Mouse (Mus musculus): Measurements from ENCODE around the gene Ckm. TPM values are rescaled to one million over a fixed set of nuclear protein-coding genes. Genes with fewer than 3 reads are reported as not detected.

Ckm gene
- total and polyA plus RNA-seq, 2 experiments = 0.18 to 11.0 TPM

GRCm38 (mm10) chr7:19436276-19436675 is 31.7 kb downstream of the Ckm start:
- peaks cover 29% of the 10 kb centered on the region; the same call in 1 of the 2 replicates for H3K36me3 ChIP-seq (ENCODE audit: control insufficient read depth, insufficient read depth, low read length)
- H3K27me3 ChIP-seq (ENCODE audit: control insufficient read depth, insufficient read depth, low read length) = no peaks in the 10 kb centered on the region
- TF ChIP-seq CTCF (IDR thresholded peaks at IDR 0.05; ENCODE audit: low read depth, low read length) (no peak), POLR2A (IDR thresholded peaks at IDR 0.05; ENCODE audit: extremely low read depth, insufficient read depth, low read length) (no peak)
- H3K4me3 ChIP-seq (ENCODE audit: insufficient read depth, low read depth, low read length) = no peak overlapping the region
- 94% methylated on average over 2 of the region's 2 CpGs for WGBS
- H3K4me1 ChIP-seq (ENCODE audit: control insufficient read depth, insufficient read depth, low read length) = no peaks in the 10 kb centered on the region
- H3K27ac ChIP-seq (replicated peaks; ENCODE audit: insufficient read depth, low read depth, low read length) = no peak overlapping the region
- H3K79me2 ChIP-seq (ENCODE audit: control insufficient read depth, insufficient read depth, low read length) = no peaks in the 10 kb centered on the region
- no peak for DNase-seq (ENCODE audit: extremely low read depth, low read depth, low spot score)
- no peak overlapping the region for H3K9ac ChIP-seq (ENCODE audit: low read depth, low read length)

GRCm38 (mm10) chr7:19437048-19437447 is 32.5 kb downstream of the Ckm start:
- Histone ChIP-seq H3K27ac (replicated peaks; ENCODE audit: insufficient read depth, low read depth, low read length) (no peak overlapping the region), H3K4me1 (ENCODE audit: control insufficient read depth, insufficient read depth, low read length) (no peaks in the 10 kb centered on the region), H3K4me3 (ENCODE audit: insufficient read depth, low read depth, low read length) (no peak overlapping the region), H3K36me3 (ENCODE audit: control insufficient read depth, insufficient read depth, low read length) (peaks cover 27% of the 10 kb centered on the region; the same call in 1 of the 2 replicates), H3K27me3 (ENCODE audit: control insufficient read depth, insufficient read depth, low read length) (no peaks in the 10 kb centered on the region), H3K9ac (ENCODE audit: low read depth, low read length) (no peak overlapping the region), H3K79me2 (ENCODE audit: control insufficient read depth, insufficient read depth, low read length) (no peaks in the 10 kb centered on the region)
- DNase-seq (ENCODE audit: extremely low read depth, low read depth, low spot score) = no peak
- 94% methylated on average over 9 of the region's 9 CpGs for WGBS
- TF ChIP-seq POLR2A (IDR thresholded peaks at IDR 0.05; ENCODE audit: extremely low read depth, insufficient read depth, low read length) = no peak
- TF ChIP-seq CTCF (IDR thresholded peaks at IDR 0.05; ENCODE audit: low read depth, low read length) = no peak

- no peak overlapping the region for H3K4me3 ChIP-seq (ENCODE audit: insufficient read depth, low read depth, low read length)
- H3K27me3 ChIP-seq (ENCODE audit: control insufficient read depth, insufficient read depth, low read length) = no peaks in the 10 kb centered on the region
- no peak for TF ChIP-seq POLR2A (IDR thresholded peaks at IDR 0.05; ENCODE audit: extremely low read depth, insufficient read depth, low read length)
- 77% methylated on average over 9 of the region's 9 CpGs for WGBS
- H3K4me1 ChIP-seq (ENCODE audit: control insufficient read depth, insufficient read depth, low read length) = no peaks in the 10 kb centered on the region
- H3K27ac ChIP-seq (replicated peaks; ENCODE audit: insufficient read depth, low read depth, low read length) = peak overlapping the region; percentile 37
- peaks cover 6% of the 10 kb centered on the region; the same call in 1 of the 2 replicates for H3K36me3 ChIP-seq (ENCODE audit: control insufficient read depth, insufficient read depth, low read length)
- DNase-seq (ENCODE audit: extremely low read depth, low read depth, low spot score) = no peak
- H3K9ac ChIP-seq (ENCODE audit: low read depth, low read length) = no peak overlapping the region
- no peaks in the 10 kb centered on the region for H3K79me2 ChIP-seq (ENCODE audit: control insufficient read depth, insufficient read depth, low read length)
These were observed 37.0 kb downstream of the Ckm start for GRCm38 (mm10) chr7:19441448-19442091.

GRCm38 (mm10) chr7:19443344-19443743 is 38.8 kb downstream of the Ckm start:
- Histone ChIP-seq H3K9ac (ENCODE audit: low read depth, low read length) (no peak overlapping the region), H3K4me3 (ENCODE audit: insufficient read depth, low read depth, low read length) (no peak overlapping the region), H3K36me3 (ENCODE audit: control insufficient read depth, insufficient read depth, low read length) (peaks cover 4% of the 10 kb centered on the region; the same call in 1 of the 2 replicates), H3K4me1 (ENCODE audit: control insufficient read depth, insufficient read depth, low read length) (no peaks in the 10 kb centered on the region), H3K27me3 (ENCODE audit: control insufficient read depth, insufficient read depth, low read length) (no peaks in the 10 kb centered on the region), H3K79me2 (ENCODE audit: control insufficient read depth, insufficient read depth, low read length) (no peaks in the 10 kb centered on the region), H3K27ac (replicated peaks; ENCODE audit: insufficient read depth, low read depth, low read length) (no peak overlapping the region)
- DNase-seq (ENCODE audit: extremely low read depth, low read depth, low spot score) = peak; percentile 37
- WGBS = 37% methylated on average over 3 of the region's 3 CpGs
- TF ChIP-seq CTCF (IDR thresholded peaks at IDR 0.05; ENCODE audit: low read depth, low read length) (peak; percentile 70), POLR2A (IDR thresholded peaks at IDR 0.05; ENCODE audit: extremely low read depth, insufficient read depth, low read length) (no peak)

DNA sequence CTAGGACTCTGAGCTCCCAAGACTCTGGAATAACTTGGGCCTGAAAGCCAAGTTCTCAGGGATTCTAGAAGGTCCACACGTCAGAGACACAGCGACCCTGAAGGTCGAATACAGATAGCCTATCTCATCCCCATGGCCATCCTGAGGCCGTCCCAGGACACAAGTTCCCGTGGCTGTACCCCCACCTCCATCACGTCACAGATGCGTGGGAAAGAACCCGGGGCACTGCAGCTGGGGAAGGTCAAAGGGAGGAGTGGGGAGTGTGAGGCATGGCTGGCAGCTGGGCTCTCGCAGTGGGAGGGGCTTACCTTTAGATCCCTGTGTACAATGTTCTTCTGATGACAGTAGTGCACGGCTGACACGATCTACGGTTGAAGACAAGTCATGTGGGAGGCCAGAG is 40.2 kb downstream of the Ckm start:
- peaks cover 4% of the 10 kb centered on the region; the same call in 1 of the 2 replicates for H3K36me3 ChIP-seq (ENCODE audit: control insufficient read depth, insufficient read depth, low read length)
- TF ChIP-seq POLR2A (IDR thresholded peaks at IDR 0.05; ENCODE audit: extremely low read depth, insufficient read depth, low read length) (no peak), CTCF (IDR thresholded peaks at IDR 0.05; ENCODE audit: low read depth, low read length) (no peak)
- 77% methylated on average over 12 of the region's 12 CpGs for WGBS

DNA sequence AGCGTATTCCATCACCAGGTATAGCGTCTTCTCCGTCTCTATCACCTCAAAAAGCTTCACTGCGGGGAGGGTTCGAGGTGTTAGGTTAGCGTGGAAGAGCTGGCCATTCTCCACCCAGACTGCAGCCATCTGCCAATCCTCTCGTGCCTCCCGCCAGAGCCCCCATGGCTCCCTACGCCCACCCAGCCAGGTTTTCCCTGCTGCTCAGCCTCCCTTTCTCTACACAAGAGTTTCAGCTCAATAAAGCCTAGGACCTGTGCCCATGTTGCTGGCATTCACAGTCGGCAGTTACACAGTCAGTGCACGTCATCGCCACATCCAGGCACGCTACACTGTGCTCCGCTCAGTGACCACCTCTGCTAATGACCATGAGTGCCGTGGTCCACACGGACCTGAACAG is 43.1 kb downstream of the Ckm start:
- no peak overlapping the region for H3K27ac ChIP-seq (replicated peaks; ENCODE audit: insufficient read depth, low read depth, low read length)
- H3K36me3 ChIP-seq (ENCODE audit: control insufficient read depth, insufficient read depth, low read length) = peaks cover 3% of the 10 kb centered on the region; the same call in 1 of the 2 replicates
- no peaks in the 10 kb centered on the region for H3K79me2 ChIP-seq (ENCODE audit: control insufficient read depth, insufficient read depth, low read length)
- no peaks in the 10 kb centered on the region for H3K4me1 ChIP-seq (ENCODE audit: control insufficient read depth, insufficient read depth, low read length)
- H3K27me3 ChIP-seq (ENCODE audit: control insufficient read depth, insufficient read depth, low read length) = no peaks in the 10 kb centered on the region
- DNase-seq (ENCODE audit: extremely low read depth, low read depth, low spot score) = no peak
- H3K9ac ChIP-seq (ENCODE audit: low read depth, low read length) = no peak overlapping the region
- whole genome bisulfite sequencing = 95% methylated on average over 16 of the region's 16 CpGs
- no peak overlapping the region for H3K4me3 ChIP-seq (ENCODE audit: insufficient read depth, low read depth, low read length)
- TF ChIP-seq CTCF (IDR thresholded peaks at IDR 0.05; ENCODE audit: low read depth, low read length) = no peak
- no peak for TF ChIP-seq POLR2A (IDR thresholded peaks at IDR 0.05; ENCODE audit: extremely low read depth, insufficient read depth, low read length)

More for the DNA sequence above, 40.2 kb downstream of the Ckm start:
- no peak for DNase-seq (ENCODE audit: extremely low read depth, low read depth, low spot score)
- no peaks in the 10 kb centered on the region for H3K27me3 ChIP-seq (ENCODE audit: control insufficient read depth, insufficient read depth, low read length)
- H3K4me1 ChIP-seq (ENCODE audit: control insufficient read depth, insufficient read depth, low read length) = no peaks in the 10 kb centered on the region
- no peak overlapping the region for H3K9ac ChIP-seq (ENCODE audit: low read depth, low read length)
- H3K79me2 ChIP-seq (ENCODE audit: control insufficient read depth, insufficient read depth, low read length) = no peaks in the 10 kb centered on the region
- no peak overlapping the region for H3K27ac ChIP-seq (replicated peaks; ENCODE audit: insufficient read depth, low read depth, low read length)
- no peak overlapping the region for H3K4me3 ChIP-seq (ENCODE audit: insufficient read depth, low read depth, low read length)
